Mouse (Mus musculus) fat pad, adult 2 months (tissue): Measurements from ENCODE around the gene Ipo5.

ENCODE experiments used
- DNase-seq: peaks from one replicate; pipeline ENCODE4 v3.0.0-alpha.2; 2011; ENCODE audit warnings: low read depth, low spot score; ENCODE audit errors: extremely low read depth

Gene Ipo5

DNA sequence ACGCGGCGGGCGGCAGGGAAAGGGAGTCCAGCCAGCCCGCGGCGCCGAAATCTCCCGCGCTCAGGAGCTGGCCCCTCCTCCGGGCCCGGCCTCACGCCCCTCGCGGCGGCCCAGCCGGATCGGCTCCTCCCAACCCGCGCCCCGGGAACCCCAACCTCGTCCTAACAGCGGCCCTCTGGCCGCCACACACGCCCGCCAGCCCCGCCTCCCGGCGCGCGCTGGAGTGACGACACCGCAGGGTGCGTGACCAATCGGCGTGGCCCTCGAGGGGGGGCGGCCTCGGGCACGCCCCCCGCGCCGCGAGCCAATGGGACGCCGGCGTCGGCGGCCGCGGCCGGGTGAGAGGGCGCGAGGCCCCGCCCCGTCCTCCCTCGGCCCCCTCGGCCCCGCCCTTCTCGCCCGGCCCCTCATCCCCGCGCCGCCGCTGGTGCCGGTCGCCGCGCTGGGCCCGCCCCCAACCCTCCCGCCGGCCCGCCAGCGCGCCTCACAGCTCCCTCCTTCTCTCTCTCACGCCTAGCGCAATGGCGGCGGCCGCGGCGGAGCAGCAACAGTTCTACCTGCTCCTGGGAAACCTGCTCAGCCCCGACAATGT lies at the start of gene Ipo5:
Gene Ipo5 (plus strand): TSS at position 492 of the 592 bp plus-strand sequence.
- no peak for DNase-seq

GRCm38 (mm10) chr14:120863205-120863604 lies 47.8 kb upstream of the Ipo5 start:
- DNase-seq, result no peak

- no peak for DNase-seq
These were observed 46.1 kb upstream of the Ipo5 start for GRCm38 (mm10) chr14:120864896-120865295.

DNA sequence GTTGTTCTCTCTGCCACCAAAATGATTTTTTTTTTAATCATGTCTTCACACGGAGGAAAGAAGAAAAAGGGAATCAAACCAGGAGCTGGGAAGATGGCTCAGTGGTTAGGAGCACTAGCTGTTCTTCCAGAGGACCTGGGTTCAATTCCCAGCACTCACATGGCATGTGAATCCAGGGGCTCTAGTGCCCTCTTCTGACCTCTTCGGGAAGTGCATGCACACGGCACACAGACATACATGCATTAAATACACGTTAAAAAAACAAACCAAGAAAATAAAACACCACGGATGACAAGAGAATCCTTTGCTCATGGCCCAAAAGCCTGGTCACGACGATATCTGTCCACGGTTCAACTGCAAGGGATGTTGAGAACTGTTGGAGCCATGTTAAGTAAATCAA lies 44.5 kb upstream of the Ipo5 start:
- no peak for DNase-seq

GRCm38 (mm10) chr14:120867121-120867520 lies 43.9 kb upstream of the Ipo5 start:
- DNase-seq, result no peak

DNA sequence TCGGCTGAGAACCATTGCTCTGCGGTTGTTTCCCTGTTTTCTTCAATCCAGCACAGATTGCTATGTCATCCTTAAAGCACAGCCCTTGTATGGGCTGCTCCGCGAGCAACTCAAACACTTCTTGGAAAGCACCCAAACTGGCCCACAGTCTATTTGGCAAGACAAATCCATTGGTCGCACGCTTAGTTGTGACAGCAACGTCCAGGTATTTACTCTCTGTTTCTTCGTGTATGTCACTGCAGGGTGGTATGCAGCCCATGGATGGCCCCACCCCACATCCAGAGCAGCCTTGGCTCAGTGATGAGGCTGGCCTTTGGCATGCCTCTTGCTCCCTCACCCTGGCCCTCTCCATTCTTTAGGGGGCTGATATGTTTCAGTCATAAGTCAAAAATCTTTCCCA lies 42.5 kb upstream of the Ipo5 start:
- DNase-seq, result no peak

- no peak for DNase-seq
These were observed 40.3 kb upstream of the Ipo5 start for GRCm38 (mm10) chr14:120870736-120871135.

DNA sequence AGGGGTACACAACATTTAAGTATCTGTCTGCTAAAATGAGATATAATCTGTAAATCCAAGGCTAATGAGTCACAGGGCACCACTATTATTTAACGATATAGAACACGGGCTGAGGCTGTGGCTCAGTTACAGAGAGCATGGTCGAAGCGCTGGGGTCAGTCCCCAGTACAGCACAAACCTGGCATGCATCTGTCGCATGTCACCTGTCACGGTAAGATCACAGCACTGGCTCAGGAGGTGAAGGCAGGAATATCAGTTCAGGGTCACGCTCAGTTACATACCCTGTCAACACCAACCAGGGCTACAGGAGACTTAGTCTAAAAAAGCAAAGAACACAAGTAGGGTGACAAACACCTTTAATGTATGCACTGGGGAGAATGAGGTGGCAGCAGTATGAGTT lies 36.6 kb upstream of the Ipo5 start:
- DNase-seq, result no peak

DNA sequence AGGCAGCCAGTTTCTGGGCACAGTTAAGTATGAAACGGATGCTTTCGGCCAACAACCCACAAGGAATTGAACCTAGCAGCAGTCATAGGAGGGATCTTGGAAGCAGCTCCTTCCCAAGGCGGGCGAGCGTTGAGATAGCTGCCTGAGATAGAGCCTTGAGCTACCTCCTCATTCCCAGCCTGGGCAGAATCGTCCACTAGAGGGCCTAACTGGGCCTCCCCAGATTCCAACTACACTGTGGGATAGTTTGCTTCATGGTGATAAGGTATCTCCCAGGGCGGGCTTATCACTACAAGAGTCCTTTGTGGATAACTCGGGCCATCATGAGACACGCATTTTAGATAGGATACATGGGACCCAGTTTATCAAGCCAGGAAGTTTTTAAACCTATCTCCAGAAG lies 35.9 kb upstream of the Ipo5 start:
- DNase-seq, result no peak

DNA sequence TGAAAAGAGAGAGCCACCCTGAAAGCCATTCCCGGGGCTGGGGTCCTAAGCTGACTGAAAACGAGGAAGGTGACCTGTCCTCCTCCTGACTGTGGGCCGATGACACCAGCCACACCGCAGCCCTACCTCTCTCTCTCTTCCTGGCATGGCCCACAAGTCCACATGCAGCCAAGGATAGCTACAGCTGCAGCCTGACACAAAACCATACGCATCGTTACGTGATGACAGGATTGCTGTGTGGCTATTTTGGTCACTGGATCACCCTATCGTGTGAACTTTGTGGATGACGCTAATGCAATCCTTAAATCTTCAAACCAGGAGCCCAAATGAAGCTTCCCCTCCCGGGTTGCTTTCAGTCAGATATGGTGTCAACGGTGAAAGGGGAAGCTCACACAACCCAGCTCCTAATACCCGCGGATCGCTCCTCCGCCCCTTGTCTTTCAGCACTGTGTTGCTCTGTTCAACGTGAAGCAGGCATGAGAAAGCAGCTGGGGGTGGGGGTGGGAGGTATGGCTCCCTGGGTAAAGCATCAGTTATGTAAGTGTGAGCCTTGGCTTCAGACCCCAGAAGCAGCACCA lies 35.1 kb upstream of the Ipo5 start:
- no peak for DNase-seq

- no peak for DNase-seq
These were observed 33.9 kb upstream of the Ipo5 start for GRCm38 (mm10) chr14:120877147-120877546.

- DNase-seq, result no peak
These were observed 32.0 kb upstream of the Ipo5 start for GRCm38 (mm10) chr14:120879026-120879425.

DNA sequence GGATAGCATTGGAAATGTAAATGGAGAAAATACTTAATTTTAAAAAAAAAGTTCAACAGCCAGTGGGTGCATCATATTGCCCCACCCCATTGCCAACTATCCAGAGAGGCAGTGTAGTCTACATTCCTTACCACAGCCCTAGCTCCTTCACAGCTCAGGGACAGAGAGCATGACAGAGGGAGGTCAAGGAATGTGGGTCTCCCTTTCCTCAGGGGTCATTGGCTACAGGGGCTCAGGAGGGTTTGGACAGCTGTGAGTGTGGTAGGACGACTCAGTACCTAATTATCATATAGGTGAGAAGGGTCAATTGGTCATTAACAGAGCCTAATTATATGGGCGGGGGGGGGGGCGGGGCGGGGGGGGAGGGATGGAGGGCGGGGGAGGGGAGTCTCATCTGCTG lies 30.4 kb upstream of the Ipo5 start:
- no peak for DNase-seq

GRCm38 (mm10) chr14:120881054-120881453 lies 30.0 kb upstream of the Ipo5 start:
- DNase-seq, result no peak

DNA sequence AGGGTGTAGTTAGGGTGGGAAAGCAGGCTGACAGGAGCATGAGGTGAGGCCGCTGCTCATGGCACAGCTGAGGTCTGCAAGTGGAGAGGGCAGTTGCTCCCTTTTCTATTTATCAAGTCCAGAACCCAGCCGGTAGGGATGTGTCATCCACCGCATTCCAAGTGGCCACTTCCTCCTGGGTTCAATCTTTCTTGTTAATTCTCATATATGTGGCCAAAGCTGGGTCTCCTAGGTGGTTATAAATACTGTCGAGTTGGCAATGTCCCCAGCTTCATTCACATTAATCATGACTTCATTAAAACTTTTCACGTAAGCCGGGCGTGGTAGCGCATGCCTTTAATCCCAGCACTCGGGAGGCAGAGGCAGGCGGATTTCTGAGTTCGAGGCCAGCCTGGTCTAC lies 22.3 kb upstream of the Ipo5 start:
- DNase-seq, result no peak

- DNase-seq, result no peak
These were observed 18.7 kb upstream of the Ipo5 start for GRCm38 (mm10) chr14:120892369-120892768.

- no peak for DNase-seq
These were observed 14.4 kb upstream of the Ipo5 start for GRCm38 (mm10) chr14:120896613-120897012.

DNA sequence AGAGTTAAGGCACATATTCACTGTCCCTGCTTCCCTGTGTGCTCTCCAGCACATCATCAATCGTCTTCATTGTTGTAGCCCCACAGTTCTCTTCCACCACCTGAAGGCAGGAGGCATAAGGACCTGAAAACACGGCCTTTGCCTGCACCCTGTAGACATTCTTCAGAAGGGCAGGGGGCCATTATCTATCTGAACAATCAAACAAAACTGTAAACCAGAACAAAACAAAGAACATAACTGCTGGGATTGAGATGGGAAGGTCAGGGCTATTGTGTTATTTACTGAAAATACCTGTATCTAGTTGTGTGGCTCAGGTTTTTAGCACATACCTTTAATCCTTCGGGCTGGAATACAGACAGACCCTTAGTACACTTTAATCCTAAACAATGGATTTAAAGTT lies 12.1 kb upstream of the Ipo5 start:
- no peak for DNase-seq

- no peak for DNase-seq
These were observed 1.6 kb upstream of the Ipo5 start for GRCm38 (mm10) chr14:120909396-120909795.

GRCm38 (mm10) chr14:120910320-120910719 lies 704 bp upstream of the Ipo5 start:
- DNase-seq, result no peak

- DNase-seq, result no peak
These were observed 421 bp downstream of the Ipo5 start for GRCm38 (mm10) chr14:120911388-120911901.

DNA sequence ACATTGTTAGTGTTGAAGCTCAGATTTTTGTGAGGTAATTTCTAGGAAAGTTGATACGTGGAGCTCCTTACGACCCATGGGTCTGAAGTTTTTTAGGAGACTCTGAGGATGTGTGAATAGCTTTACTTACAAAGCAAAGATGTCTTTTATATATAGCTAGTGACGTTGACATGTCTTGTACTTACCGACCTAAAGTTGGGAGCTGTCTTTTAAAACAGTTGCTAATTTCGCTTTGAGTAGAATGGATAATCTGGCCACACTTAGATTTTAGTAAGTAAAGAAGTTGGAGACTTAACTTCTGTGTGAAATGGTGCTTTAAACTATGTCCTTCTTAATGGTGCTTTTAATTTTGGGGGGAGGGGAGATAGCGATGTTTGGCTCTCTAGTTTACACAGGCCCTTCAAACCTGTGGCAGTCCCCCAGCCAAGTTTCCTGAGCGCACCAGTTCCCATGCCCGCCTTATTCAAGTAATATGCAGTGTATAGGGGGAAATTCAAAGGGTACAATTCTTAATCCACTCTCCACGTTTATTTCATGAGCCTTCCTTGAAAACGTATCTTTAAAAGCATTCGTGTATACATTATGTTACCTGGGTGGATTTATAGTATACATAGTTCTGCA lies 1.2 kb downstream of the Ipo5 start:
- no peak for DNase-seq

DNA sequence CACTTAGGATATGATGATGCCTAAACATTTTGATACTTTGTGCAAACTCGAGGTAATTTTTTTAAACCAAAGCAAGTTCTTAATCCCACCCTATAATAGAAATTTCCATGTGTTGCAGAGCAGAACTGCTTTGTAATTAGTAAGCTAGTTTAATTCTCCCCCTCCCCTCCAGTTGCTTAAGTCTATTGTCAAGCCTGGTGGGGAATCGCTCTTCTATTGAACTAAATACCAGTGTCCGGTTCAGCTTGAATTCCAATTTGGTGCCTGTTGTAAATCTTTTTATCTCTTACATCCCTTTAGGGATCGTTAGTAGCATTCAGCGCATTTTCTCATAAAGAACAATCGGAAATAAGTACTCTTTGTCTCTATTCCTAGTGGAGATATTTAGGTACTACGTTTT lies 1.9 kb downstream of the Ipo5 start:
- DNase-seq, result no peak
